Mouse (Mus musculus) limb, embryonic 14.5 days (tissue): ENCODE data around the gene Bcdin3d. TPM values are rescaled to one million over a fixed set of nuclear protein-coding genes. Genes with fewer than 3 reads are reported as not detected.
A peak's percentile ranks its signal among the peaks of the same experiment; 100 is the strongest.

Experiments
- ATAC-seq: fragments of 200-750 bp; cut with Nextera tagmentation; 2 replicates; pipeline ENCODE4 v1.8.0; 2017; ENCODE audit warnings: low read depth, moderate number of reproducible peaks, moderate TSS enrichment; ENCODE audit not compliant: low FRiP score
- DNase-seq: peaks from one replicate; pipeline ENCODE4 v3.0.0-alpha.2; 2015; ENCODE audit warnings: low spot score
- H3K27ac ChIP-seq: fragments of 300-500 bp; sonication (generic); replicated peaks from 2 replicates; pipeline ENCODE4 v1.5.1; 2014; ENCODE audit warnings: low read depth, mild to moderate bottlenecking, low read length, moderate library complexity, mixed read lengths
- H3K27me3 ChIP-seq: fragments of 300-500 bp; sonication (generic); 2 replicates; pipeline ENCODE4 v1.6.1; 2014; ENCODE audit warnings: low read length, mixed read lengths; ENCODE audit not compliant: control insufficient read depth, insufficient read depth
- H3K36me3 ChIP-seq: fragments of 300-500 bp; sonication (generic); 2 replicates; pipeline ENCODE4 v1.6.1; 2014; ENCODE audit warnings: mild to moderate bottlenecking, low read length, moderate library complexity, mixed read lengths; ENCODE audit not compliant: control insufficient read depth, insufficient read depth
- H3K4me1 ChIP-seq: fragments of 300-500 bp; sonication (generic); 2 replicates; pipeline ENCODE4 v1.6.1; 2014; ENCODE audit warnings: antibody characterized with exemption, low read length, mixed read lengths; ENCODE audit not compliant: control insufficient read depth, insufficient read depth
- H3K4me2 ChIP-seq: fragments of 300-500 bp; sonication (generic); replicated peaks from 2 replicates; pipeline ENCODE4 v1.6.1; 2014; ENCODE audit warnings: low read depth, mild to moderate bottlenecking, low read length, moderate library complexity; ENCODE audit not compliant: severe bottlenecking
- H3K4me3 ChIP-seq: fragments of 300-500 bp; sonication (generic); replicated peaks from 2 replicates; pipeline ENCODE4 v1.5.1; 2014; ENCODE audit warnings: low read length
- H3K9ac ChIP-seq: fragments of 300-500 bp; sonication (generic); 2 replicates; pipeline ENCODE4 v1.6.1; 2014; ENCODE audit warnings: mild to moderate bottlenecking, low read depth, low read length, moderate library complexity; ENCODE audit not compliant: severe bottlenecking
- H3K9me3 ChIP-seq: fragments of 300-500 bp; sonication (generic); 2 replicates; pipeline ENCODE4 v1.6.1; 2016; ENCODE audit warnings: low read length; ENCODE audit not compliant: control insufficient read depth
- POLR2A ChIP-seq: fragments of 200-500 bp; IDR thresholded peaks from 2 replicates; pipeline ENCODE4 v1.8.0; 2012; ENCODE audit warnings: inconsistent platforms, mild to moderate bottlenecking, moderate library complexity, borderline replicate concordance; ENCODE audit not compliant: insufficient read depth, insufficient read length; ENCODE audit errors: extremely low read depth
- WGBS: fragments of 180-500 bp; shearing (Covaris S2); extraction: QIAGEN DNeasy Blood & Tissue Kit; methylation state at CpG from one replicate; pipeline ENCODE4 v1.1.7; 2014; 5-methylcytosine and 5-hydroxymethylcytosine counted together
- polyA plus RNA-seq, 2 experiments: library from polyadenylated mRNA; depleted of rRNA in 1 of 2; stranded (reverse) in 1 of 2; unstranded in 1 of 2; fragments of >200 nt; fragmentation: Nextera tagmentation in 1 of 2; extraction: Ambion mirVana in 1 of 2; gene quantifications; 2 replicates each; pipeline versions ENCODE4 v1.2.1 to v1.2.3; 2012 to 2014

The Bcdin3d gene
- polyA plus RNA-seq, 2 experiments, result 9.2 to 13.6 TPM

DNA sequence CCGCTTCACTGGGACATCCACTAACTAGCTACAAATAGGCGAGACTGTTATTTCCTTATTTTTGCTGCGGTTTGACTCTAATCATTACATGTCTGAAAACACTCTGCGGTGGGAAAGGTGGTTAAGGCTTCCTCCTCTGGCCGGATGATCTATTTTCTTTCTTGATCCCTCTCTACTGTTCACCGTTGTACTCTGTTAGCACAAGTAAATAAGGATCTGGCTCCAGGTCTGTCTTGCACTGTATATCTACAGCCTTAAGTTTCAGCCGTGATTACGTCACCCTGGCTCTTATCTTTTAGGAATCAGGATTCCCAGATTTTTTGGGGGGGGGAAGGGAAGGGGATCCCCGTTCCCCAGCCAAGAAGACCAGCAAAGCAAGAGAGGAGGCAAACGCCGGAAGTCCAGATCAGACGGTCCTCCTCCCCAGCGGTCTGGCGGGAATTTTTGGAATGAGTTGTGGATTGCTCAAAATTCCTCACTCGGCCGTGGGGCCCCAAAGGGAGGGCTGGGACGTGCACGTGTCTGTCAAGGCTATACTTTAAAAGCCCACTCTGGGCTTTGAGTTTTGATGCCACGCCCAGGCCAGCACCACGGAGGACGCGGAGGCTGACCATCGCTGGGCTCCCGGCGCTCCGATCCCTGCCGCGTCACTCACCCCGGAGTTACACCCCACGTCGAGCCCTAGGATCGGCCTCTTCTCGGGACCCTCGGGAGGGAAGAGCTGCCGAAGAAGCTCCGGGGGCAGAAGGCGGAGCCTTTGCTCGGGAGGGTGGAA is 542 bp downstream of the Bcdin3d start:
- H3K9ac ChIP-seq, result peak overlapping the region; percentile 85
- TF ChIP-seq POLR2A, result no peak
- WGBS, result 5% methylated on average over 32 of the region's 38 CpGs
- H3K4me2 ChIP-seq, result peak overlapping the region; percentile 60
- peaks cover 19% of the 10 kb centered on the region for H3K36me3 ChIP-seq
- DNase-seq, result peak; percentile 81
- H3K27me3 ChIP-seq, result no peaks in the 10 kb centered on the region
- H3K9me3 ChIP-seq, result no peaks in the 10 kb centered on the region
- peak overlapping the region; percentile 78 for H3K4me3 ChIP-seq
- H3K4me1 ChIP-seq, result peaks cover 6% of the 10 kb centered on the region; the same call in 1 of the 2 replicates
- peak; percentile 74 for ATAC-seq
- H3K27ac ChIP-seq, result peak overlapping the region; percentile 89

DNA sequence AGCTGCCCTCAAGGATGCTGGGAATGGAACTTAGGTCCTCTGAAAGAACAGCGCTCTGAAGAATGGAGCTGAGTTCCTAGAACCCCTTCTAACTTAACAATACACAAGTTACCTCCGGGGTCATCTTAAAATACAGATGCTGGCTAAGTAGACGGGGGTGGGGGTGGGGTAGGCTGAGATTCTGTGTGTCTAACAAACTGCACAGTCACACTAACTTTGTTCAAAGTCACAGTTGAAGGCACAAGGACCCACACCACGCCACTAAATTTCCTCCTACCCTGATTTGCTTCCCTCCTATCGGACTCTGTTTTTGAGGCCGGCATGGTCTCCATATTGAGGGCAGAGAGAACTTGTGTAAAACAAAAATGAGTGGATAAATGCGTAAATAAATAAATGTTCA is 1.6 kb downstream of the Bcdin3d start:
- H3K4me3 ChIP-seq, result no peak overlapping the region

DNA sequence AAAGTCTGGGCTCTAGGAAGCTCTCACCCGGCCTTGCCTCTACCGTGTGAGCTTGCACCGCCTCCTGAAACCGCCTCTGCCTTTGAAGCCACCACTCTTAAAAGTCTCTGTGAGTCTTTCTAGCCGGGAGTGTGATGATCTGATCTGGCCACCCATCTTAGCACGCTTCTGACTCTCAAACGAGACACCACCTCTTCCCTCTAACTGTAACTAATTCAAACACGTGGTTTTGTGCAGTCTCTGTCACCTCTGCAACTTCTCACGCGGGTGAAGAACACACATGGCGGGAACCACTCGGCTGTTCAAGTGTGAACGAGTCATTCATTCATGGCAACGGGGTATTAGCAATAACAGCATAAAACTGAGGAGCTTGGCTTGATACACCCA is 2.9 kb downstream of the Bcdin3d start:
- Histone ChIP-seq H3K27ac (no peak overlapping the region), H3K9me3 (no peaks in the 10 kb centered on the region), H3K9ac (no peak overlapping the region), H3K4me3 (no peak overlapping the region), H3K4me1 (peaks cover 6% of the 10 kb centered on the region; the same call in 1 of the 2 replicates), H3K27me3 (no peaks in the 10 kb centered on the region), H3K4me2 (no peak overlapping the region), H3K36me3 (peaks cover 22% of the 10 kb centered on the region)
- DNase-seq (no peak), ATAC-seq (no peak)
- 75% methylated on average over 14 of the region's 14 CpGs for WGBS
- no peak for TF ChIP-seq POLR2A

More for the DNA sequence above, 1.6 kb downstream of the Bcdin3d start:
- Histone ChIP-seq H3K36me3 (peaks cover 22% of the 10 kb centered on the region), H3K9ac (no peak overlapping the region), H3K4me1 (peaks cover 6% of the 10 kb centered on the region; the same call in 1 of the 2 replicates), H3K9me3 (no peaks in the 10 kb centered on the region), H3K27me3 (no peaks in the 10 kb centered on the region), H3K27ac (no peak overlapping the region), H3K4me2 (no peak overlapping the region)
- ATAC-seq (no peak), DNase-seq (no peak)
- TF ChIP-seq POLR2A, result no peak
- 91% methylated on average over 7 of the region's 7 CpGs for WGBS

DNA sequence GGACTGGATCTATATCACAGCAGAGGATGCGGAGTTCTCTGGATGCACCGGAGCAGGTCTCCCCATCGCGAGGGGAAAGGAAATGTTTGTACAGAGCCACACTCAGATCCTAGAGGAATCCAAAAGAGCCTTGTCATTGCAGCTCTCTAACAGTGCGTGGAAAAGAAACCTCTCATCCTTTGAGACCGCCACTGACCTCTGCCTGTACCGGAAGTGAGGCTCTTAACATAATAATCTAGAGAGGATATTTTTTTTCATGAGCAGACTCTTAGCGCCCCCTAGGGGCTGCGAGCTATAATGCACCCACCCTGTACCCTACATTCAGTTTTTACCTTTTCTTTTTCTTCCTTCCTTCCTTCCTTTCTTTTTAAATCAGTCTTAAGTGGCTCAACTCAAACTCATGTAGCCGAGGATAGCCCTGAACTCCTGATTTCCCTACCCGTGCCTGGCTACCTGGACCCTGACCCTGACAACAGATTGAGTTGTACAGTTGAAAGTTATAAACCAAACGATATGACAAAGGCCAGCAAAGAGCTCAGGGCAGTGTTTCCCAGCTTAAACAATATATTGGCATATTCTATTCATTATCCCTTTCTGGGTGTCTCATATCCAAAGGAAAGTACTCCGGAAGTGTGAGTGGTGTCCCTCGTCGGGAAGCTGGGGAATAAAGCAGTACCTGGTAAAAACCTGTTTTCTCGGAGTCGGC is 3.4 kb downstream of the Bcdin3d start:
- Histone ChIP-seq H3K4me1 (peaks cover 6% of the 10 kb centered on the region; the same call in 1 of the 2 replicates), H3K36me3 (peaks cover 22% of the 10 kb centered on the region), H3K9me3 (no peaks in the 10 kb centered on the region), H3K27ac (no peak overlapping the region), H3K9ac (no peak overlapping the region), H3K4me2 (no peak overlapping the region), H3K4me3 (no peak overlapping the region), H3K27me3 (no peaks in the 10 kb centered on the region)
- ATAC-seq (no peak), DNase-seq (peak; percentile 51)
- no peak for TF ChIP-seq POLR2A
- 65% methylated on average over 17 of the region's 17 CpGs for WGBS

DNA sequence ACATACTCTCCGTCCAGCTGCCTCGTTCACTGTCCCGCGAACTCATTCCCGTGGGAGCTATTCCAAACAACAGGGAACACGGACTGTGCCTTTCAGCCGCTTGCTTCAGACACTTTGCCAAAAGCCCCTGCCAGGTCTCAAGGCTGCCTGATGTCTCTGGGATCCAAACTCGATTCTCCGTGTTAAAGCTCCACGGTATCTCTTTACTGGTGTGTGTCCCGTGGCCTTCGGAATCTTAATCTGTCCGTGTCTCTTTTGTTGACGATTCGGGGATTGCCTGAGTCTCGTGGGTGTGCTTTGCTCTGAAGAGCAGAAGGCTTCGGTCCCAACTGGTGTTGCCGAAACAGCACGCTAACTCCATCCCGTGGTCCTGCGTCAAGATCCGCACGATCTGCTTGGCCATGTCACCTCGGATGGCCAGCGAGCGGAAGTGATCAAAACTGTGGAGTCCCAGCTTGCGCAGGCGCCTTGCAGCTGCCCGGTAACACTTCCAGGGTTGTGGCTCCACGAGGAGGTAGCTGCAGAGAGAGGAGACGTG is 4.2 kb downstream of the Bcdin3d start:
- H3K4me2 ChIP-seq, result no peak overlapping the region
- WGBS, result 88% methylated on average over 31 of the region's 31 CpGs
- H3K27ac ChIP-seq, result no peak overlapping the region
- H3K4me3 ChIP-seq, result no peak overlapping the region
- H3K4me1 ChIP-seq, result peaks cover 6% of the 10 kb centered on the region; the same call in 1 of the 2 replicates
- no peaks in the 10 kb centered on the region for H3K9me3 ChIP-seq
- no peaks in the 10 kb centered on the region for H3K27me3 ChIP-seq
- DNase-seq (no peak), ATAC-seq (no peak)
- H3K36me3 ChIP-seq, result peaks cover 22% of the 10 kb centered on the region
- no peak overlapping the region for H3K9ac ChIP-seq
- no peak for TF ChIP-seq POLR2A
